Mouse (Mus musculus) 416B (cell line): ENCODE data around the gene Camk1g.

Source experiments
- DNase-seq: peaks from one replicate; pipeline ENCODE4 v3.0.0; 2011; ENCODE audit warnings: low read depth

Camk1g gene

DNA sequence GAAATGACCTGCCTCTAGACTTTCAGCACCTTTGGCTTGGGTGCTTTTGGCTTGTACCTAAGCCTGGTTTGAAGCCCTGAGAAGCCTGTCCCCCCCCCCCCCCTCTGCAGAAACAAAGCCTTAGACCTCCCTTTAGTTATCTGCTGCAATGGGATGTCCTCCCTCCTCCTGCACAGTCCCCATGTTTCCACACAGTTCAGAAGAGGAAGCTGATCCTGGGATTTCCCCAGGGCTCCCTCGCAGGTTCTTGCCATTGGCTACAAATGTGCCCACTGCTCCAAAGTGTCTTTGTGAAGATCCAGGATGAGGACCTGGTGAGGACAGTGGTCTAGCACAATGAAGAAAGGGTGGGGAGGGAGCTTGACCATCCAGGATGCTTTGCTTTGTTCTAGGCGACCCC, 67.0 kb downstream of the Camk1g start:
- no peak for DNase-seq

DNA sequence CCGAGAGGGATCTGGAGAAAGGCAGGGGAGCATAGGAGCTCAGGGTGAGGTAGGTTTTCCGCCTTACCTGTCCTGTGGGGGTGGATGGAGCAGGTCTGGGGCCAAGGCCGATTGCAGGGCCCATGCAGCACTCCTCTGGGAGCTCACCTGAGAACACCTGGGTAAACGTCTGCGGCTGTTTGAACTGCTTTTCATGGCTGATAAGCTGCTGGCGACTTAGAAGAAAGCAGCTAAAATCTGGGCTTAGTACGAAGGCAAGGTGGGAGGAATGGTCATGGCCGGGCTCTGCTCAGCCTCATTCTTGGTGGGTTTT, 68.0 kb downstream of the Camk1g start:
- no peak for DNase-seq

DNA sequence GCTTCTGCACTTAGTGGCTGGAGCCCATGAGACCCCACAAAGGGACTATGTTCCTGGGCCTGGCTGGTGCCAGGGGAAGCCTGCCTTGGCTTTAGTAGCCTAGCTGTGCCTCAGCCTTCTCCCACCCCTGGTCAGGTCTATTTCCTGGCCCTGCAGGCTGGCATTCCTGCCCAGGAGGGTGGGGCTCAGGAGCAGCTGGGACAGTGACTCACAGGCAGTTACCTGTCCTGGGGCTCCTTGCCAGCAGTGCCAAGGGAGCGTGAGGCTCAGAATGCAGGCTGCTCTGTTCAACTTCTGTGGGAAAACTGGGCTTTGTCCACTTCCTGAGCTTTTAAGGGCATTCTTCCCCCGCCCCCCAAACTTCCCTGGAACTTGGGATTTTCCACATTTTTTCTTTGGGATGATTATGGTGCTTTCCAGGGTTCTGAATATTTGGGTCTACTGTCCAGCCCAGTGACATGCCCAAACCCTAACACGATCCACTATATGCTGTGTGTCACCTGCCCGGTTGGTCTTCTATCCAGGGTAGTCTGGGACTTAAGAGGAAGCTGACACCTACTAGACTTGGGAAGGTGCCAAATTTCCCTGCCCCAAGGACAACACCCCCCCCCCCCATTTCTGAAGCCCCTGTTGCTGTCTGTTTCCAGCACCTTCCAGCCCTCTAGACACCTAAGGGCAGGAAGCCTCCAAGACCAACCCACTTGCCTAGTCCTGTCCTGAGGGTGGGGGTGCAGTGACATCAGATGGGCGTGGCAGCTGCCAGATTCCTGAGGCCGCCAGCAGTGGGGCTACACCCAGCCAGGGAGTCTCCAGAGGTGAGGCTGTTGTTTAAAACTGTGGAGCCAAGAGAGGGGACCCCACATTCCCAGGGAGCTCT, 68.6 kb downstream of the Camk1g start:
- no peak for DNase-seq

DNA sequence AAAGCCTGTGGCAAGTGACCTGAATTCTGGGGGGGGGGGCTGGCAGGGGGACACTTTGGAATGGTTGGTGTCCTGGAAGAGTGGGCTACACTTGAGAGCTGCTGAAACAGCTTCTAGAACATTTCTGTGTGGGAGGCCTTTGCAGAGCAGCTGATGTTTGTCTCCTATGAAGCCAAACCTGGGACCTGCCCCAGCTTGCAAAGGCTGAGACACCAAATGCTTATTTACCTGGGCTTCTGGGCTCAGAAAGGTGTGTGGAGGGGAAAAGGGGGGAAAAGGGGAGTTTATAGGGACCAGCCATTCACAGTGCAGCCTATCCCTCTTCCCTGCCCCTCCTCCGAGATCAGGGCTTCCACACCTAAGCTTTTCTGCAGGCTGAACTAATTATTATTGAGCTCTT, 70.1 kb downstream of the Camk1g start:
- no peak for DNase-seq

DNA sequence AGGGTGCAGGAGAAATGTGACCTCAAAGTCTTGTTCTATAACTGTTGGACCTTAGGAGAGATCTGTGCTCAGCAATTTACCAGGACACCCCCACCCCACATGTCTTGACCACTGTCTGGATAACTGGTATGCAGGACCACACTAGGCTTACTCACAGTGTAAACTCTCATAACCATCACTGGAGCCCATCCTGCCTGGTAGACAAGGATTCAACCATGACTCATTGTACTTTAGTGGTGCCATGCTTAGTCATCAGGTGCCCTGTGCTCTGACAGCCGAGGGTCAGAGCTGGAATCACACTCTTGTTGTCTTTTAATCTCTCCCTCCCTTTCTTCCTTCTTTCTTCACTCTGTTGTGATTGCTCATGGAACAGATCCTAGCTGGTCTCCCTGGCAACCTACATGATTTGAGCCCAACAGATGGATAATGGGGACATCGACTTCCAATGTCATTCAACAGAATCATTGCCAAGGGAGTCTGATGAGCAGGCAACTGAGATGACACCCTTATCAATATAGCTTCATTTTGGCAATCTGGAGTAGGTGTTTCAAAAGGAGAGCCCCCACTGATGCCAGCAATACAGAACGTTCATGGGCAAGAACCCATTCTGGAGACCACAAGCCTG, 71.8 kb downstream of the Camk1g start:
- peak; percentile 38 for DNase-seq
